Mouse (Mus musculus) G1E (cell line): Measurements from ENCODE around the gene Zfp937.

Experiments
- CTCF ChIP-seq: IDR thresholded peaks from 2 replicates; pipeline ENCODE4 v1.5.1; 2012; ENCODE audit warnings: low read depth, low read length, inconsistent platforms, mixed read lengths
- GATA1 ChIP-seq: IDR thresholded peaks from 2 replicates; pipeline ENCODE4 v1.6.1; 2012; ENCODE audit warnings: borderline replicate concordance, low read length, inconsistent platforms, mixed read lengths

DNA sequence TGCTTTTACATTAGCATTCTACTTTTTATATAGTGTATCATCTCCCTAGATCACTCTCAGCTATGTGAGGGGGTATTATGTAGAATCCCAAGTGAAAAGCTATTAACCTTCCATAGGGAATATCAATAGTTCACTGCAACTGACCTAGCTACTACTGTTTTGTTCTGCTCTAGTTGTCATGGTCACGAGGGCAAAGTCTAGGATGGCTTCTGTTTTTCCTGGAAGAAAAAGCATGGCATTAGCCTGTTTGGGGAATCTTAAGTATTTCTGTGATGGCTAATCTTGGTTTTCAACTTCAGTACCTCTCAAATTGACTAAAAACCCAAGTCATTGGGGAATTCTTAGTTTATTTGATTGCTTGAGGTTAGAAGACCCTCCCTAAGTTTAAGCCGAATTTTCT is 25.3 kb downstream of the Zfp937 start:
- no peak for TF ChIP-seq CTCF
- no peak for TF ChIP-seq GATA1
